Comparison of ENCODE assay signal across 10 mouse cellular contexts in the genomic region with DNA sequence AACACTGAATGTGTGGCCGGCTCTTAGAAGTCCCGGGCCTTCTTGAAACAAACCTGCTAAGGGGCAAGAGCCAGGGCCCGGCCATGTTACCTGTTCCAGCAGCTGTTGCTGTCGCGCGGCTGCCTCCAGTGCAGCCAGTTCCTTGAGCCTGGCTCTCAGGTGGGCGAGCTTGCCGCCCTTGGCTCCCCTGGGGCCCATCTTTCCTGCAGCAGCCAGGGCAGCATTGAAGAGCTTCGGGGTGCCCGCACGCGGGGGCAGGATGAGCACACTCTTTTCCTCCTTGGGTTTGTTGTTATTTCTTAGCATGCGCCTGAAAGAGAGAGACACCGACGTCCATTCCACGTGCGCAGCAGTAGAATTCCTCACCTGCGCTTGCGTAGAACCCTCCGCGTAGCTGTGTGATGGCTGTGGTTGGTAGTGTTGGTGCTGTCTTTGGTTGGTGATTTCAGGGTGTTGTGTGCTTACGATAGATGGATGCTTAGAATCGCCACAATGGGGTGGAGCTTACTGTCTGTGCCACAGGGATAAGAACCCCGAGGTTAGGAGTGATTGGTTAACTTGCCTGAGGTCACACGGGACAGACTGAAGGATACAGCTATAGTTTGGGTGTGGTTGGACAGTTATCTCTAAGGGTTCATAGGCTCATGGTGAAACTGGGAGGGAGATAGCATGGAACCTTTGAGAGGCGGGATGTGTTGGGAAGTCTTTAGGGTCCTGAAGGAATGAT. TPM values are rescaled to one million over a fixed set of nuclear protein-coding genes. Genes with fewer than 3 reads are reported as not detected.
DNase-seq lines count a peak whose midpoint lies in the region; ATAC-seq and TF ChIP-seq lines count a peak whose summit lies in the region.
"Had no signal": no experiment of that assay in that cellular context is flagged by ENCODE, and none has a peak within 500 bp of the region (broad histone marks: within the 10 kb centered on the region; RNA-seq: fewer than 3 reads in every experiment).

No protein-coding gene starts in this region.

- DNase-seq in liver, embryonic 13.5 days, result no peak
- DNase-seq in liver, result no peak
- no peak for DNase-seq in forebrain, postnatal 0 days
- DNase-seq in cerebellum, adult 2 months, result no peak
- no peak for DNase-seq in MN1 (ENCODE audit: low spot score)
- DNase-seq in thymus, postnatal 4 days, result no peak

- H3K27me3 ChIP-seq in liver, embryonic 13.5 days, result no peaks in the 10 kb centered on the region
- no peaks in the 10 kb centered on the region for H3K27me3 ChIP-seq in forebrain, postnatal 0 days (ENCODE audit: insufficient read depth, low read length)
- H3K27me3 ChIP-seq in neural tube, embryonic 14.5 days (ENCODE audit: control insufficient read depth, insufficient read depth, low read length), result no peaks in the 10 kb centered on the region
- no peaks in the 10 kb centered on the region for H3K27me3 ChIP-seq in cerebellum, adult 2 months (ENCODE audit: control insufficient read depth, insufficient read depth, low read length)

- 68% methylated on average over 26 of the region's 26 CpGs for WGBS in liver, embryonic 13.5 days (ENCODE audit: insufficient replicate concordance)
- WGBS in forebrain, postnatal 0 days, result 78% methylated on average over 26 of the region's 26 CpGs
- WGBS in neural tube, embryonic 14.5 days, result 67% methylated on average over 26 of the region's 26 CpGs
- 90% methylated on average over 26 of the region's 26 CpGs for WGBS in cerebellum, adult 2 months

- TF ChIP-seq POLR2A in cerebellum, adult 2 months (IDR thresholded peaks at IDR 0.05; ENCODE audit: borderline replicate concordance, insufficient read depth, low read length), result no peak

- H3K27ac ChIP-seq in liver, embryonic 13.5 days, result no peak overlapping the region
- peak overlapping the region; percentile 86 for H3K27ac ChIP-seq in forebrain, postnatal 0 days (ENCODE audit: low read depth, low read length)
- H3K27ac ChIP-seq in neural tube, embryonic 14.5 days (ENCODE audit: low read depth, low read length), result peak overlapping the region; percentile 93
- H3K27ac ChIP-seq in cerebellum, adult 2 months (ENCODE audit: insufficient read depth, low read length), result no peak overlapping the region
- H3K27ac ChIP-seq: limb, embryonic 10.5 days had no signal

- H3K9ac ChIP-seq in liver, embryonic 13.5 days, result no peak overlapping the region
- H3K9ac ChIP-seq in forebrain, postnatal 0 days, result no peak overlapping the region
- H3K9ac ChIP-seq in neural tube, embryonic 14.5 days (replicated peaks; ENCODE audit: low read depth, low read length), result no peak overlapping the region

- no peaks in the 10 kb centered on the region for H3K9me3 ChIP-seq in liver, embryonic 13.5 days (replicated peaks)
- no peaks in the 10 kb centered on the region for H3K9me3 ChIP-seq in forebrain, postnatal 0 days (ENCODE audit: low read length)
- H3K9me3 ChIP-seq in neural tube, embryonic 14.5 days (ENCODE audit: control insufficient read depth, low read length), result no peaks in the 10 kb centered on the region
- H3K9me3 ChIP-seq: limb, embryonic 10.5 days had no signal

- no peak overlapping the region for H3K4me2 ChIP-seq in liver, embryonic 13.5 days
- no peak overlapping the region for H3K4me2 ChIP-seq in forebrain, postnatal 0 days (ENCODE audit: low read depth)
- no peak overlapping the region; the same call in 1 of the 2 replicates for H3K4me2 ChIP-seq in neural tube, embryonic 14.5 days (ENCODE audit: low read depth, low read length)

- H3K36me3 ChIP-seq in liver, embryonic 13.5 days, result no peaks in the 10 kb centered on the region
- no peaks in the 10 kb centered on the region for H3K36me3 ChIP-seq in forebrain, postnatal 0 days (ENCODE audit: insufficient read depth)
- no peaks in the 10 kb centered on the region for H3K36me3 ChIP-seq in neural tube, embryonic 14.5 days (ENCODE audit: control insufficient read depth, insufficient read depth, low read length)
- H3K36me3 ChIP-seq: limb, embryonic 10.5 days had no signal

- peak; percentile 69 for ATAC-seq in liver, embryonic 13.5 days (ENCODE audit: low read depth)
- no peak for ATAC-seq in forebrain, postnatal 0 days
- ATAC-seq in megakaryocyte progenitor cell, adult 5-6 weeks (replicated peaks; ENCODE audit: poor library complexity), result peak; percentile 91
- no peak for ATAC-seq in neural tube, embryonic 14.5 days (ENCODE audit: low read depth)

- H3K4me3 ChIP-seq in liver, embryonic 13.5 days (replicated peaks), result no peak overlapping the region
- no peak overlapping the region for H3K4me3 ChIP-seq in forebrain, postnatal 0 days (ENCODE audit: low read depth, low read length)
- no peak overlapping the region for H3K4me3 ChIP-seq in neural tube, embryonic 14.5 days (ENCODE audit: low read depth, low read length)
- H3K4me3 ChIP-seq in cerebellum, adult 2 months (replicated peaks; ENCODE audit: insufficient read depth, low read depth, low read length), result no peak overlapping the region
- H3K4me3 ChIP-seq: limb, embryonic 10.5 days; myocyte had no signal

- H3K4me1 ChIP-seq in liver, embryonic 13.5 days (replicated peaks), result peaks cover 10% of the 10 kb centered on the region
- peaks cover 21% of the 10 kb centered on the region for H3K4me1 ChIP-seq in forebrain, postnatal 0 days (ENCODE audit: insufficient read depth)
- peaks cover 27% of the 10 kb centered on the region for H3K4me1 ChIP-seq in neural tube, embryonic 14.5 days (ENCODE audit: control insufficient read depth, insufficient read depth, low read length)
- peaks cover 5% of the 10 kb centered on the region for H3K4me1 ChIP-seq in cerebellum, adult 2 months (ENCODE audit: control insufficient read depth, insufficient read depth, low read length)

- TF ChIP-seq CTCF in forebrain, postnatal 0 days (IDR thresholded peaks at IDR 0.05; ENCODE audit: low read depth), result no peak
- TF ChIP-seq CTCF in cerebellum, adult 2 months (IDR thresholded peaks at IDR 0.05; ENCODE audit: borderline replicate concordance, insufficient read depth, low read depth, low read length), result no peak

RNA-seq across cellular contexts. Expression of gene Kifc3, which starts 39.6 kb away (rescaled TPM):
- polyA plus RNA-seq in liver, embryonic 13.5 days (2015; fragmentation: Nextera tagmentation; extraction: Ambion mirVana), result 3.2 and 4.1 TPM in 2 replicates
- 53.9 and 54.1 TPM in 2 replicates for total RNA-seq in forebrain, postnatal 0 days (2014; rRNA removed)
- polyA plus RNA-seq in forebrain, postnatal 0 days (2015; fragmentation: Nextera tagmentation; extraction: Ambion mirVana), result 32.7 and 33.2 TPM in 2 replicates
- total RNA-seq in megakaryocyte progenitor cell, adult 5-6 weeks (2015), result 0.73 and 0.99 TPM in 2 replicates
- total RNA-seq in megakaryocyte progenitor cell, adult 5-6 weeks (2017), result 0.68 and 1.4 TPM in 2 replicates
- 15.9 and 20.0 TPM in 2 replicates for polyA plus RNA-seq in neural tube, embryonic 14.5 days (2014; fragmentation: Nextera tagmentation; extraction: Ambion mirVana)
- polyA plus RNA-seq in cerebellum, adult 2 months (2012; rRNA removed), result 49.9 and 56.8 TPM in 2 replicates

Comparison
In these comparisons a context has a peak if more than half of its experiments do, and no peak if none do; other contexts are left out.
1. ATAC-seq: peak in liver, embryonic 13.5 days (single experiment) and megakaryocyte progenitor cell, adult 5-6 weeks (single experiment); none in forebrain, postnatal 0 days (single experiment) and neural tube, embryonic 14.5 days (single experiment).
2. H3K27ac ChIP-seq: peak in forebrain, postnatal 0 days (single experiment) and neural tube, embryonic 14.5 days (single experiment); none in liver, embryonic 13.5 days (single experiment) and cerebellum, adult 2 months (single experiment).